Mouse (Mus musculus) limb, embryonic 13.5 days (tissue): ENCODE results near the gene Tox4. TPM values are rescaled to one million over a fixed set of nuclear protein-coding genes. Genes with fewer than 3 reads are reported as not detected.
A peak's percentile ranks its signal among the peaks of the same experiment; 100 is the strongest.

Experiments used
- ATAC-seq: fragments of 200-750 bp; cut with Nextera tagmentation; 2 replicates; pipeline ENCODE4 v1.8.0; 2017; ENCODE audit warnings: low read depth, moderate number of reproducible peaks, moderate TSS enrichment; ENCODE audit not compliant: low FRiP score
- H3K27ac ChIP-seq: fragments of 300-500 bp; sonication (generic); 2 replicates; pipeline ENCODE4 v1.5.1; 2015; ENCODE audit warnings: inconsistent platforms, mild to moderate bottlenecking, moderate library complexity
- H3K27me3 ChIP-seq: fragments of 300-500 bp; sonication (generic); 2 replicates; pipeline ENCODE4 v1.6.1; 2015; ENCODE audit warnings: mild to moderate bottlenecking, inconsistent platforms
- H3K36me3 ChIP-seq: fragments of 300-500 bp; sonication (generic); 2 replicates; pipeline ENCODE4 v1.6.1; 2015; ENCODE audit warnings: inconsistent platforms, mild to moderate bottlenecking, moderate library complexity
- H3K4me1 ChIP-seq: fragments of 300-500 bp; sonication (generic); 2 replicates; pipeline ENCODE4 v1.6.1; 2015; ENCODE audit warnings: inconsistent platforms
- H3K4me2 ChIP-seq: fragments of 300-500 bp; sonication (generic); replicated peaks from 2 replicates; pipeline ENCODE4 v1.6.1; 2015; ENCODE audit warnings: inconsistent platforms, mild to moderate bottlenecking, moderate library complexity
- H3K4me3 ChIP-seq: fragments of 300-500 bp; sonication (generic); 2 replicates; pipeline ENCODE4 v1.5.1; 2015; ENCODE audit warnings: moderate library complexity, mild to moderate bottlenecking, inconsistent platforms
- H3K9ac ChIP-seq: fragments of 300-500 bp; sonication (generic); 2 replicates; pipeline ENCODE4 v1.6.1; 2015; ENCODE audit warnings: mild to moderate bottlenecking, inconsistent platforms
- H3K9me3 ChIP-seq: fragments of 300-500 bp; sonication (generic); 2 replicates; pipeline ENCODE4 v1.6.1; 2016; ENCODE audit warnings: inconsistent platforms
- WGBS: fragments of 180-500 bp; shearing (Covaris S2); methylation state at CpG from one replicate; pipeline ENCODE4 v1.1.7; 2015; 5-methylcytosine and 5-hydroxymethylcytosine counted together
- polyA plus RNA-seq: library from polyadenylated mRNA; unstranded; fragments of >200 nt; fragmentation: Nextera tagmentation; extraction: Ambion mirVana; gene quantifications from 2 replicates; pipeline ENCODE4 v1.2.1, GENCODE M21; 2015

Tox4 gene
- polyA plus RNA-seq, 1 experiment from 2014 or later = 48.2 TPM

GRCm38 (mm10) chr14:52315283-52315780 lies 36.4 kb downstream of the Tox4 start:
- ATAC-seq = no peak
- 4% methylated on average over 17 of the region's 17 CpGs for WGBS
- peaks cover 17% of the 10 kb centered on the region; the same call in 1 of the 2 replicates for H3K9me3 ChIP-seq
- H3K9ac ChIP-seq = peak overlapping the region; percentile 89
- H3K4me1 ChIP-seq = peaks cover 35% of the 10 kb centered on the region
- peak overlapping the region; percentile 91 for H3K27ac ChIP-seq
- H3K4me2 ChIP-seq = peak overlapping the region; percentile 91
- no peaks in the 10 kb centered on the region for H3K27me3 ChIP-seq
- peaks cover 47% of the 10 kb centered on the region for H3K36me3 ChIP-seq
- H3K4me3 ChIP-seq = peak overlapping the region; percentile 79

GRCm38 (mm10) chr14:52315792-52316440 lies 37.0 kb downstream of the Tox4 start:
- Histone ChIP-seq H3K36me3 (peaks cover 41% of the 10 kb centered on the region), H3K4me3 (peak overlapping the region; percentile 79), H3K9ac (peak overlapping the region; percentile 89), H3K9me3 (peaks cover 17% of the 10 kb centered on the region; the same call in 1 of the 2 replicates), H3K27ac (peak overlapping the region; percentile 91), H3K27me3 (no peaks in the 10 kb centered on the region), H3K4me1 (peaks cover 35% of the 10 kb centered on the region), H3K4me2 (peak overlapping the region; percentile 91)
- ATAC-seq = peak; percentile 82
- under 1% methylated on average over 31 of the region's 41 CpGs for WGBS

- 10% methylated on average over 16 of the region's 16 CpGs for WGBS
- Histone ChIP-seq H3K4me1 (peaks cover 35% of the 10 kb centered on the region), H3K27ac (peak overlapping the region; percentile 91), H3K9ac (peak overlapping the region; percentile 89), H3K9me3 (peaks cover 17% of the 10 kb centered on the region; the same call in 1 of the 2 replicates), H3K4me2 (peak overlapping the region; percentile 91), H3K27me3 (no peaks in the 10 kb centered on the region), H3K36me3 (peaks cover 34% of the 10 kb centered on the region), H3K4me3 (peak overlapping the region; percentile 79)
- ATAC-seq = peak; percentile 64
Measured at GRCm38 (mm10) chr14:52316441-52317225, 37.7 kb downstream of the Tox4 start.

DNA sequence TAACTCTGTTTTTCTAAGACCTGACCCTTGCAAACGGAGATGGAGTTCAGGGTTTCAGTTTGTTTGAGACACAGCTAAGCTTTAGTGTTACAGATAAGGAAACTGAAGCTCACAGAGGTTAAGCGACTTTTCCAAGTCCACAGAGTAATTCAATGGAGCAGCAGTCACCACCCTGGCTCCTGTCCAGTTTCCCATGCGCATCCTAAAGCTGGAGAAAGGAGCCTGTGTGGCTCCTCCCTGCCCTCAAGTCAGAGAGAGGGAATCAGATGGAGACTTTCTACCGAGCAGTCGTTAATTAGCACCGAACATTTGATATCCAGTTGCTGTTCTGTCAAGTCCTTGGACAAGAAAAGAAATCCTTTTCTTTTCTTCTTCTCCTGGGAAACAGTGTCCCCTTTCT lies 40.4 kb downstream of the Tox4 start:
- H3K4me2 ChIP-seq = no peak overlapping the region
- no peak overlapping the region for H3K4me3 ChIP-seq
- peaks cover 19% of the 10 kb centered on the region for H3K4me1 ChIP-seq
- WGBS = 62% methylated on average over 6 of the region's 6 CpGs
- ATAC-seq = no peak
- H3K9me3 ChIP-seq = 0 out of 2 replicates have a peak, but pooled peaks cover 2% of the 10 kb centered on the region
- H3K36me3 ChIP-seq = peaks cover 7% of the 10 kb centered on the region
- H3K27me3 ChIP-seq = peaks cover 9% of the 10 kb centered on the region; the same call in 1 of the 2 replicates
- H3K27ac ChIP-seq = no peak overlapping the region
- no peak overlapping the region for H3K9ac ChIP-seq

DNA sequence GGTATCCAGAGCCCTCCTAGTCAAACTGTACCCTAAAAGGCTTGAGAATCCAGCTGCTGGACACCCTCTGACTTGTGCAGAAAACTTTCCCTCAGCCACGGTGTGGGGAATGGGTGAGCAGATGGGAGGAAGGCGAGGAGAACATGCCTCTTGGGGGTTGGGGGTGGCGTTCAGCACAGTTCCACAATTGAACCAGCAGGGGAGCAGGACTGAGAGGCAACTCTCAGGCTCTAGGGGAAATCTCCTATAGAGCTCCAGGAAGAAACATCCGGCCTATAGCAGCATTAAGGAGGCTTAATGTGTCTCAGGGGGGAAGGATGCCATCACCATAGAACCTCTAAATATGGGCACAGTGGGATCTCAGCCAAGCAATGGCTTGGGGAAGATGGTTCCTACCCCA lies 46.9 kb downstream of the Tox4 start:
- no peak for ATAC-seq
- no peak overlapping the region for H3K4me2 ChIP-seq

DNA sequence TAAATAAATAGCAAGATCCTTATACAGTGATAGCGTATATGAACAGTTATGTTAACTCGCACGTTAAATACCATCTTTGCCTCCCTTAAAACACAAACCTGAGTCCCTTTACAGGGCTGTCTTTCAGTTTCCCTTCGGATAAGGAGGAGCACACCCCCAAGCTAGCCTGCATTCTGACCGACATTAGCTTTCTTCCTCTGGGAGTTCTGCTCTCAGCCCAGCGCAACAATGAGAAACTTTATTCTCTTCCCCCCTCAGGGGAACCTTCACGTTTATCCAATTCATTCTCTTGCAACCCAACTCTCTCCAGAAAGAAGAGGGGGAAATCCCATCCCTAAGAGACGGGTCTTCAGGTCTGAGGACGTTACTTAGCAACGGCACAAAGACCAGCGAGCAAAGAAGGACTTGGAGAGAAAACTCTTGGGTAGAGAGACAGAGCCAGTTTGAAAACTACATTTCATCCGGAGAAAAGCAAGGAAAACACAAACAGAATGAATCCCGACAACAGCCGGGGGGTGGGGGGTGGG lies 48.5 kb downstream of the Tox4 start:
- ATAC-seq = no peak
- WGBS = 2% methylated on average over 14 of the region's 14 CpGs
- Histone ChIP-seq H3K4me2 (peak overlapping the region; percentile 73), H3K9ac (peak overlapping the region; percentile 43), H3K27ac (no peak overlapping the region), H3K36me3 (no peaks in the 10 kb centered on the region), H3K4me3 (peak overlapping the region; percentile 45), H3K27me3 (peaks cover 82% of the 10 kb centered on the region), H3K4me1 (no peaks in the 10 kb centered on the region), H3K9me3 (no peaks in the 10 kb centered on the region)

More for the DNA sequence above, 46.9 kb downstream of the Tox4 start:
- H3K36me3 ChIP-seq = no peaks in the 10 kb centered on the region
- no peaks in the 10 kb centered on the region for H3K9me3 ChIP-seq
- no peaks in the 10 kb centered on the region for H3K4me1 ChIP-seq
- H3K27ac ChIP-seq = no peak overlapping the region
- peaks cover 67% of the 10 kb centered on the region for H3K27me3 ChIP-seq
- H3K9ac ChIP-seq = no peak overlapping the region
- WGBS = 10% methylated on average over 4 of the region's 4 CpGs
- no peak overlapping the region for H3K4me3 ChIP-seq

DNA sequence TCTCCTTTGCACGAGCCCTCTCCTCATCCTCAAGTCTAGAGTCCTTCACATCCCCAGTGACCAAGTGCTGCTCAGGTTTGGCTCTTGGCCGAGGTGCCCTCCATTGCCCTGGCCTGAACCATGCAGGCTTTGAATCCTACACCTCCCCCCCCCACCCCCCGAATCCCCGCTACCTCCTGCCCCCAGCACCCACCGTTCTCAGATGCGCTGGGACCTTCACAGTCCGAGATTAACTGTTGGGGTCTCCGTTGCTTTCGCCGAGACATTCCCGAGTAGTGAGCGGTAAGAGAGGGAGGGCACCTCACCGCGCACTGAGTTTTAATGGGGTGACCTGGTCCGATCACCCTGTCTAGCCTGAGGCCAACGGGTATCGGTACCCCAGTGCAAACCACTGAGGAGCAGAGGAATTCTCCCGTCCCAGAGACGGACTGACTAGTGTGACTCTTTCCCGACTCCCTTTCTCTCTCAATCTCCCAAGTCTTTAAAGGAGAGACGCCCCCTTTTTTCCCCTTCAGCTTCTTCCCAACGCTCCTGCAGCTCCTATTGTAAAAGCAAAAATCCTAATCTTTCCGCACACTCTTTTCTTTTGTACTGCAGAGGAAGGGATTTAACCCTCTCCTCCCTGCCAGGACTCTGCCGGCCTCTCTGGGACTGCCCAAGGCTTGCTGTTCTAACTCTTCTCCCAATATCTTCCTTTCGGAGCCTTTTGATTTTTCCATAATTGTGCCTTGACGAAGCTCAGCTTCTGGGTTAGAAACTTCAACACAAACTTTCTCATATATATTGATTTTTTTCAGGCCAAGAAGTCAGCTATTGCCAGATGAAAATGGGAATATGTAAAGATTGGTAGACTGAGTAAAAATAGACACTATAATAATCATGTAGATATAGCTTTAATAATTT lies 49.2 kb downstream of the Tox4 start, which contains the start of gene Sall2:
Gene Sall2, minus strand, starts transcription at position 853 of the 903 bp plus-strand sequence.
- Histone ChIP-seq H3K4me2 (peak within 1 kb of the TSS; percentile 73), H3K9me3 (no peaks in the 10 kb centered on the region), H3K36me3 (no peaks in the 10 kb centered on the region), H3K4me1 (no peaks in the 10 kb centered on the region), H3K4me3 (peak within 1 kb of the TSS; percentile 45), H3K9ac (peak within 1 kb of the TSS; percentile 43), H3K27me3 (peaks cover 87% of the 10 kb centered on the region), H3K27ac (no peak within 1 kb of the TSS)
- under 1% methylated on average over 26 of the region's 26 CpGs for WGBS
- ATAC-seq = peak; percentile 64

DNA sequence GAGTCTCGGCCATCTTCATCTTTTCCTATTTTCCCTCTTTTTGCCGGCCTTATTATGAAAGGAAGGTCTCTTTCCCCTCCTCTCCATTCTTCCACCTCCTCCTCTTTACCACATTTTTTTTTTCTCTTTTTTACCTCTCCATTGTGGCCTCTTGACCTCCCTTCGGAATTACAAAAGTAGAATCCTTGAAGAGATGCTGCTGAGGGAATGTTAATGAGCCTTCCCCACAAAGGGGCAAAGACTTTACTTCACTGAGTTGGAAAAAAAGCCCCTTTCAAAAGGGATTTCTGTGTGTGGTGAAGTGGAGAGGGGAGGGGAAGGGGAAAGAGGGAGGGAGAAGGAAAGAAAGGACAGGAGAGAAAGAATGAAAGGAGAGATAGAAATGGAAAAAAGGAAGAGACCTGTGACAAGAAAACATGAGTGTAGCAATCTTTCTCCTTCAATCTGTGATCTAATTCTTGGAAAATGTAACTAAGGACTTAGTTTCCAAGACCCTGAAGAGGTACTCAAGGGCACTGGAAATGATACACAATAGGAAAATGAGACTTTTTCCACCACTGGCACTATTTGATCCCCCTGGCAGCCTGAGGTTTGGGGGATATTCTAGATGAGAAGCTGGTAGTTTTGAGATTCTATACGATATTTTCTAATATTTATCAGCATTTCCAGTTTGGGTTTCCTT lies 52.3 kb downstream of the Tox4 start:
- H3K27me3 ChIP-seq = peaks cover 67% of the 10 kb centered on the region

DNA sequence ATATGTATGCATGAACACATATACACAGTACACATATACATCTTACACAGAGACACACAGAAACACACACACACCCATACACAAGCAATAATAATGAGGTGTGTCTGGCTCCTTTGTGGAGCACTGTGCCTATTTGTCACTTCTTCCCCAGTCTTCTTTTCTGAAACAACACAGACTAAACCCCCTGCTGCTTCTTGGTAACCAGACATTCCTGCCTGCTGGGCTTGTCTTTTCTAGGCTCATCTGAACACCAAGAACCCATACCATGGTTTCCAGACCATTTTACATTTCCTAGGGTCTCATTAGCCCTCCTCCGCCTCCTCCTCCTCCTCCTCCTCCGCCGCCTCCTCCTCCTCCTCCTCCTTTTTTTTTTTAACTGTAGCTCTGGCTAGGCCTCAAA lies 53.2 kb downstream of the Tox4 start:
- no peak overlapping the region for H3K4me3 ChIP-seq
- no peak overlapping the region for H3K4me2 ChIP-seq
- H3K9me3 ChIP-seq = no peaks in the 10 kb centered on the region
- H3K27me3 ChIP-seq = peaks cover 57% of the 10 kb centered on the region
- ATAC-seq = no peak
- no peak overlapping the region for H3K9ac ChIP-seq
- no peaks in the 10 kb centered on the region for H3K36me3 ChIP-seq
- no peaks in the 10 kb centered on the region for H3K4me1 ChIP-seq
- 80% methylated on average over 1 of the region's 3 CpGs for WGBS
- H3K27ac ChIP-seq = no peak overlapping the region

More for the DNA sequence above, 52.3 kb downstream of the Tox4 start:
- H3K9ac ChIP-seq = no peak overlapping the region
- no peak for ATAC-seq
- H3K36me3 ChIP-seq = no peaks in the 10 kb centered on the region
- H3K4me1 ChIP-seq = no peaks in the 10 kb centered on the region
- no peaks in the 10 kb centered on the region for H3K9me3 ChIP-seq
- H3K4me3 ChIP-seq = no peak overlapping the region
- H3K4me2 ChIP-seq = no peak overlapping the region
- WGBS = 26% methylated on average over 4 of the region's 4 CpGs
- no peak overlapping the region for H3K27ac ChIP-seq

DNA sequence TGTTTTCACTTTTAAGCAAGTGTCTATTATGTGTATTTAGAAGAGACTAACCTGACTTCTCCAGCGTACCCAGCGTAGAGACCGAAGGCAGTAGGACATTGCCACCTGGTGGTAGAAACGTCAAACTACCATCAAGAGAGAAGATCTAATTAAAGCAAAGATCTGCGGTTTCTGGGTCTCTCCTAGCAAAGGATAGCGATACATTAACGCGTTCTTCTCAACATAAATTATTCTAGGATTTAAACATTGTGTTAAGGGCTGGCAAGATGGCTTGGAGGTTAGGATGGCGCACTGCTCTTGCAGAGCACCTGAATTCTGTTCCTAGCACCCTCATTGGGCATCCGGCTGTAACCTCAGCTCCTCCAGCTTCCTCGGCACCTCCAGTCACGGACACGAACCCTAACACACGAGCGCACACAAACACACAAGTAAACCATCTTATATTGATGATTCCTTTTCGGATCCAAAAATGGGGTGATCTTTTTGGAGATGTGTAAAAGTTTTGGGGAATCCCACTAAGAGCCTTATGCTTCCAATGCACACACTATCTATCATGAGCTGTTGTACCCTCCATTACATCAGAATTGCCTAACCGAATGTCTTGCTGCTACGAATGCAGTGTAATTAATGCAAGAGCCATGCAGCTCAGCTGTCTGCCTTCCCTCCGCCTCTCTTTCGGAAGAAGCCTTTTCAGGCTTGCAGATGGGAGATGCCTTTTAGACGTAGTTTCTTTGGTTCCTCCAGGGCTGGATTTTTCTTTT lies 60.0 kb downstream of the Tox4 start:
- Histone ChIP-seq H3K27me3 (0 out of 2 replicates have a peak, but pooled peaks cover 7% of the 10 kb centered on the region), H3K4me3 (peak overlapping the region; percentile 24), H3K9me3 (no peaks in the 10 kb centered on the region), H3K27ac (no peak overlapping the region), H3K9ac (no peak overlapping the region), H3K36me3 (no peaks in the 10 kb centered on the region), H3K4me1 (no peaks in the 10 kb centered on the region), H3K4me2 (peak overlapping the region; percentile 54)
- peak; percentile 52; the same call in 1 of the 2 replicates for ATAC-seq
- 29% methylated on average over 21 of the region's 21 CpGs for WGBS
